Mouse (Mus musculus) G1E-ER4 (cell line): ENCODE data around the gene Slc51a. TPM values are rescaled to one million over a fixed set of nuclear protein-coding genes. Genes with fewer than 3 reads are reported as not detected.

Experiments
- GATA1 ChIP-seq: IDR thresholded peaks from one replicate; pipeline ENCODE4 v1.8.0; 2012; ENCODE audit warnings: low read length, inconsistent platforms
- polyA plus RNA-seq: library from polyadenylated mRNA; stranded (reverse); fragments of >175 nt; gene quantifications from 2 replicates; pipeline ENCODE4 v1.2.3, GENCODE M21; 2012

Gene Slc51a
- polyA plus RNA-seq, 1 experiment = 0.04 TPM

GRCm38 (mm10) chr16:32457589-32458386, 29.9 kb downstream of the Slc51a start:
- TF ChIP-seq GATA1 = no peak

GRCm38 (mm10) chr16:32456761-32457160, 30.9 kb downstream of the Slc51a start:
- no peak for TF ChIP-seq GATA1

GRCm38 (mm10) chr16:32456086-32456485, 31.6 kb downstream of the Slc51a start:
- TF ChIP-seq GATA1 = no peak

- no peak for TF ChIP-seq GATA1
Observed at GRCm38 (mm10) chr16:32454646-32455045, 33.0 kb downstream of the Slc51a start.

GRCm38 (mm10) chr16:32453102-32453501, 34.6 kb downstream of the Slc51a start:
- TF ChIP-seq GATA1 = no peak

- no peak for TF ChIP-seq GATA1
Observed at GRCm38 (mm10) chr16:32450133-32450532, 37.5 kb downstream of the Slc51a start.

- no peak for TF ChIP-seq GATA1
Observed at GRCm38 (mm10) chr16:32449665-32450064, 38.0 kb downstream of the Slc51a start.

GRCm38 (mm10) chr16:32446563-32447138, 41.0 kb downstream of the Slc51a start:
- no peak for TF ChIP-seq GATA1

GRCm38 (mm10) chr16:32445558-32445957, 42.1 kb downstream of the Slc51a start:
- no peak for TF ChIP-seq GATA1

- no peak for TF ChIP-seq GATA1
Observed at GRCm38 (mm10) chr16:32441432-32441831, 46.2 kb downstream of the Slc51a start.

GRCm38 (mm10) chr16:32437266-32437665, 50.4 kb downstream of the Slc51a start:
- no peak for TF ChIP-seq GATA1

GRCm38 (mm10) chr16:32436657-32437056, 51.0 kb downstream of the Slc51a start:
- TF ChIP-seq GATA1 = no peak

GRCm38 (mm10) chr16:32434691-32435090, 53.0 kb downstream of the Slc51a start:
- no peak for TF ChIP-seq GATA1

GRCm38 (mm10) chr16:32434066-32434465, 53.6 kb downstream of the Slc51a start:
- TF ChIP-seq GATA1 = no peak

GRCm38 (mm10) chr16:32433138-32433537, 54.5 kb downstream of the Slc51a start:
- TF ChIP-seq GATA1 = no peak

- no peak for TF ChIP-seq GATA1
Observed at GRCm38 (mm10) chr16:32431926-32432325, 55.8 kb downstream of the Slc51a start.

GRCm38 (mm10) chr16:32431047-32431591, 56.6 kb downstream of the Slc51a start:
- TF ChIP-seq GATA1 = no peak
